Mouse (Mus musculus) stomach, embryonic 14.5 days (tissue): Measurements from ENCODE around the gene Rims1. TPM values are rescaled to one million over a fixed set of nuclear protein-coding genes. Genes with fewer than 3 reads are reported as not detected.

Experiments used
- ATAC-seq: fragments of 200-750 bp; cut with Nextera tagmentation; 2 replicates; pipeline ENCODE4 v1.8.0; 2017; ENCODE audit warnings: low read depth, moderate TSS enrichment; ENCODE audit not compliant: insufficient number of reproducible peaks, insufficient read depth, low FRiP score
- H3K27ac ChIP-seq: fragments of 300-500 bp; sonication (generic); 2 replicates; pipeline ENCODE4 v1.5.1; 2014; ENCODE audit warnings: mild to moderate bottlenecking, low read length, moderate library complexity, mixed read lengths
- H3K27me3 ChIP-seq: fragments of 300-500 bp; sonication (generic); 2 replicates; pipeline ENCODE4 v1.6.1; 2014; ENCODE audit warnings: low read length, control low read depth, mixed read lengths; ENCODE audit not compliant: control insufficient read depth, insufficient read depth
- H3K36me3 ChIP-seq: fragments of 300-500 bp; sonication (generic); 2 replicates; pipeline ENCODE4 v1.6.1; 2014; ENCODE audit warnings: mild to moderate bottlenecking, control low read depth, low read length, moderate library complexity, mixed read lengths; ENCODE audit not compliant: control insufficient read depth, insufficient read depth
- H3K4me1 ChIP-seq: fragments of 300-500 bp; sonication (generic); 2 replicates; pipeline ENCODE4 v1.6.1; 2014; ENCODE audit warnings: low read length, control low read depth, mixed read lengths; ENCODE audit not compliant: control insufficient read depth, insufficient read depth
- H3K4me2 ChIP-seq: fragments of 300-500 bp; sonication (generic); replicated peaks from 2 replicates; pipeline ENCODE4 v1.6.1; 2014; ENCODE audit warnings: low read depth, low read length, control low read depth
- H3K4me3 ChIP-seq: fragments of 300-500 bp; sonication (generic); 2 replicates; pipeline ENCODE4 v1.5.1; 2014; ENCODE audit warnings: low read depth, low read length, control low read depth
- H3K9ac ChIP-seq: fragments of 300-500 bp; sonication (generic); replicated peaks from 2 replicates; pipeline ENCODE4 v1.6.1; 2014; ENCODE audit warnings: low read depth, mild to moderate bottlenecking, control low read depth, low read length, moderate library complexity, mixed read lengths
- H3K9me3 ChIP-seq: fragments of 300-500 bp; sonication (generic); 2 replicates; pipeline ENCODE4 v1.6.1; 2016; ENCODE audit warnings: low read depth, low read length, control low read depth; ENCODE audit not compliant: control insufficient read depth
- WGBS: fragments of 180-500 bp; shearing (Covaris S2); extraction: QIAGEN DNeasy Blood & Tissue Kit; methylation state at CpG from one replicate; pipeline ENCODE4 v1.1.7; 2014; 5-methylcytosine and 5-hydroxymethylcytosine counted together
- polyA plus RNA-seq: library from polyadenylated mRNA; unstranded; fragments of >200 nt; fragmentation: Nextera tagmentation; extraction: Ambion mirVana; gene quantifications from 2 replicates; pipeline ENCODE4 v1.2.1, GENCODE M21; 2014

Rims1 gene
- polyA plus RNA-seq, 1 experiment from 2014 or later, result 9.3 TPM

- Histone ChIP-seq H3K4me2 (no peak overlapping the region), H3K9me3 (no peaks in the 10 kb centered on the region), H3K36me3 (no peaks in the 10 kb centered on the region), H3K4me3 (no peak overlapping the region), H3K9ac (no peak overlapping the region), H3K4me1 (no peaks in the 10 kb centered on the region), H3K27me3 (no peaks in the 10 kb centered on the region), H3K27ac (no peak overlapping the region)
- 93% methylated on average over 5 of the region's 5 CpGs for WGBS
- no peak for ATAC-seq
These were observed 18.2 kb downstream of the Rims1 start for GRCm38 (mm10) chr1:22787616-22788015.

GRCm38 (mm10) chr1:22770530-22771254 lies 35.1 kb downstream of the Rims1 start:
- ATAC-seq, result no peak
- no peaks in the 10 kb centered on the region for H3K27me3 ChIP-seq
- H3K9ac ChIP-seq, result no peak overlapping the region
- H3K4me2 ChIP-seq, result no peak overlapping the region
- H3K4me1 ChIP-seq, result no peaks in the 10 kb centered on the region
- H3K9me3 ChIP-seq, result no peaks in the 10 kb centered on the region
- H3K27ac ChIP-seq, result no peak overlapping the region
- WGBS, result 74% methylated on average over 7 of the region's 7 CpGs
- no peaks in the 10 kb centered on the region for H3K36me3 ChIP-seq
- no peak overlapping the region for H3K4me3 ChIP-seq

- WGBS, result 74% methylated on average over 4 of the region's 4 CpGs
- Histone ChIP-seq H3K9ac (no peak overlapping the region), H3K4me3 (no peak overlapping the region), H3K4me2 (no peak overlapping the region), H3K4me1 (no peaks in the 10 kb centered on the region), H3K9me3 (no peaks in the 10 kb centered on the region), H3K27me3 (no peaks in the 10 kb centered on the region), H3K36me3 (no peaks in the 10 kb centered on the region), H3K27ac (no peak overlapping the region)
- no peak for ATAC-seq
These were observed 42.4 kb downstream of the Rims1 start for GRCm38 (mm10) chr1:22763376-22763775.

- Histone ChIP-seq H3K4me1 (no peaks in the 10 kb centered on the region), H3K4me3 (no peak overlapping the region), H3K4me2 (no peak overlapping the region), H3K36me3 (no peaks in the 10 kb centered on the region), H3K9ac (no peak overlapping the region), H3K27ac (no peak overlapping the region), H3K27me3 (no peaks in the 10 kb centered on the region), H3K9me3 (no peaks in the 10 kb centered on the region)
- WGBS, result 87% methylated on average over 5 of the region's 5 CpGs
- ATAC-seq, result no peak
These were observed 43.0 kb downstream of the Rims1 start for GRCm38 (mm10) chr1:22762780-22763179.

GRCm38 (mm10) chr1:22750536-22750935 lies 55.3 kb downstream of the Rims1 start:
- no peak for ATAC-seq
- H3K27me3 ChIP-seq, result no peaks in the 10 kb centered on the region
- no peaks in the 10 kb centered on the region for H3K36me3 ChIP-seq
- H3K4me3 ChIP-seq, result no peak overlapping the region
- H3K4me1 ChIP-seq, result no peaks in the 10 kb centered on the region
- no peaks in the 10 kb centered on the region for H3K9me3 ChIP-seq
- H3K4me2 ChIP-seq, result no peak overlapping the region
- H3K9ac ChIP-seq, result no peak overlapping the region
- H3K27ac ChIP-seq, result no peak overlapping the region
- 83% methylated on average over 2 of the region's 2 CpGs for WGBS

- WGBS, result 81% methylated on average over 5 of the region's 5 CpGs
- Histone ChIP-seq H3K4me1 (no peaks in the 10 kb centered on the region), H3K4me2 (no peak overlapping the region), H3K27ac (no peak overlapping the region), H3K36me3 (no peaks in the 10 kb centered on the region), H3K9me3 (no peaks in the 10 kb centered on the region), H3K4me3 (no peak overlapping the region), H3K27me3 (no peaks in the 10 kb centered on the region), H3K9ac (no peak overlapping the region)
- no peak for ATAC-seq
These were observed 61.1 kb downstream of the Rims1 start for GRCm38 (mm10) chr1:22744655-22745054.

- Histone ChIP-seq H3K9me3 (no peaks in the 10 kb centered on the region), H3K4me3 (no peak overlapping the region), H3K27me3 (no peaks in the 10 kb centered on the region), H3K4me2 (no peak overlapping the region), H3K4me1 (no peaks in the 10 kb centered on the region), H3K36me3 (no peaks in the 10 kb centered on the region), H3K9ac (no peak overlapping the region), H3K27ac (no peak overlapping the region)
- 92% methylated on average over 6 of the region's 6 CpGs for WGBS
- ATAC-seq, result no peak
These were observed 68.3 kb downstream of the Rims1 start for GRCm38 (mm10) chr1:22737491-22737890.

GRCm38 (mm10) chr1:22734429-22734828 lies 71.4 kb downstream of the Rims1 start:
- no peak overlapping the region for H3K27ac ChIP-seq
- H3K9ac ChIP-seq, result no peak overlapping the region
- H3K27me3 ChIP-seq, result no peaks in the 10 kb centered on the region
- no peak for ATAC-seq
- H3K9me3 ChIP-seq, result no peaks in the 10 kb centered on the region
- H3K4me2 ChIP-seq, result no peak overlapping the region
- H3K4me1 ChIP-seq, result no peaks in the 10 kb centered on the region
- H3K4me3 ChIP-seq, result no peak overlapping the region
- no peaks in the 10 kb centered on the region for H3K36me3 ChIP-seq
- 95% methylated on average over 2 of the region's 2 CpGs for WGBS

GRCm38 (mm10) chr1:22733281-22733680 lies 72.5 kb downstream of the Rims1 start:
- 86% methylated on average over 1 of the region's 1 CpGs for WGBS
- no peak overlapping the region for H3K4me2 ChIP-seq
- H3K36me3 ChIP-seq, result no peaks in the 10 kb centered on the region
- H3K4me3 ChIP-seq, result no peak overlapping the region
- H3K27ac ChIP-seq, result no peak overlapping the region
- no peaks in the 10 kb centered on the region for H3K9me3 ChIP-seq
- no peaks in the 10 kb centered on the region for H3K4me1 ChIP-seq
- no peak for ATAC-seq
- no peak overlapping the region for H3K9ac ChIP-seq
- H3K27me3 ChIP-seq, result no peaks in the 10 kb centered on the region
